Mouse (Mus musculus) retina, adult 2 months (tissue): Measurements from ENCODE around the gene Aplf.

ENCODE experiments used
- DNase-seq: peaks from one replicate; pipeline ENCODE4 v3.0.0-alpha.2; 2012; ENCODE audit warnings: low read depth, low spot score

Aplf gene

DNA sequence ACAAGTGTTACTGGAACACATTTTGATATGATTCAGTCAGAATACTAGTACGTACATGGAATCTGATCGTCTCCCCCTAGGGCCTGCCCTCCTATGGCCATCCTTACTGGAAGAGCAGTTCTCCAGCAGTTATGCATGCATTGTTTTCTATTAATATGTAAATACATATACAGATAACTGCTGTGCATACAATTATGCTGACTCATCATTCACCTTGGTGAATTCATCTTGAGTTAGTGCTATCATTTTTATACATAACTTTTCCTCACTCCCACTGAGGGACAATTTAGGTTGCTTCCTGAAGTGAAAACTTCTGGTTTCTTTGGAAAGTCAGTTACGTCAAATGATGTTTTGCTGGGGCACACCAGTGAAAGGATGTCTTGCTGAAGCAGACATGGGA, 48.8 kb downstream of the Aplf start:
- DNase-seq, result no peak

DNA sequence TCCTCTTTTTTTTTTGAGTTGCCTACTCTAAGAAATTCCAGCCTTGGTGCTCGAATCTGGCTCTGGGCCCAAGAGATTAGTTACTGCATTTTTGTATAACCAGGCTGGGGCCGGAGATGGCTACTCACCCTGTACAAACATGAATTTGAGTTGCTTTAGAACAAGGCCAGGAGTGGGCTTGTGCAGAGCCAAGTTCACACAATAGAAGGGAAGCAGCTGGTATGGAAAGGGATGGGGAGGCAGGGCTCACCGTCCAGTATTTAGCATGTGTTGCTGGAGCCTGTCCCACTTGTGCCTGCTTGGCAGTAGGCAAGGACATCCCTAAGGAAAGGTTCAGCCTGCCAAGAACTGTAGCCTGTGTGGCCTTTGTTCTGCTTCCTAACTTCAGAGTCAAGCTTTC, 50.7 kb downstream of the Aplf start:
- DNase-seq, result no peak

DNA sequence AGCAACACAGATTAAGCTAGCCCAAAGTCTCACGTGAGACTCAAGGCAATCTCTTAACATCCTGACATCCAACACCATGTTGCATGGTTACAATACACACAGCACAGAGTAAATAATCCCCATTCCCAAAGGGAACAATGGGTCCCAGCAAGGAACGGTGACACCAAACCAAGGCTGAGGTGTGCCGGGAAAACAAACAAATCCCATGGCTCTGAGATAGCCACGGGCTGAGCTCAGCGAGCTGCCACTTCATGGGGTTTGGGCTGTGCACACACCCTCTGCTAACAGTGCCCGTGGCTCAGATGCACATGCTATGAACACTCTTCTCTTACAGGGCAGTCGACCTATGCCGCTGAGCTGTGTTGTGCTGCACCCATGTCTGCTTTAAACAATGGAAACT, 54.0 kb downstream of the Aplf start:
- DNase-seq, result no peak

DNA sequence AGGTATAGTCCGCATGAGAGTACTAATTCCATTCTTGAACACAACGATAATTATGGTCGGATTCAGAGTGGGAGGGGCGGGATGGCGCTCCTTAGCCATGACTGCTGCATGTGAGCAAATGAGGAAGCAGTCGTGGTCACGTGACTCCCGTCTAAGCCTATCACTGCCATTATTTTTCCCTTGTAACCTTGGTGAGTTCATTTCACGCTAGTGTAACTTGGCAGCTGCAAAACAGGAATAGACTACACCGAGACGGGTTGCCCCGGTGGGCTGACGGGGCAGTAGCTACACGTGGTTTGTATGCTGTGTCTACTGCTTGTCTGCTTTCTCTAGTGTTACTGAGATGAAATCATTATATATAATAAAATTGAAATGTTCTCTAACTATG, 56.3 kb downstream of the Aplf start:
- no peak for DNase-seq

DNA sequence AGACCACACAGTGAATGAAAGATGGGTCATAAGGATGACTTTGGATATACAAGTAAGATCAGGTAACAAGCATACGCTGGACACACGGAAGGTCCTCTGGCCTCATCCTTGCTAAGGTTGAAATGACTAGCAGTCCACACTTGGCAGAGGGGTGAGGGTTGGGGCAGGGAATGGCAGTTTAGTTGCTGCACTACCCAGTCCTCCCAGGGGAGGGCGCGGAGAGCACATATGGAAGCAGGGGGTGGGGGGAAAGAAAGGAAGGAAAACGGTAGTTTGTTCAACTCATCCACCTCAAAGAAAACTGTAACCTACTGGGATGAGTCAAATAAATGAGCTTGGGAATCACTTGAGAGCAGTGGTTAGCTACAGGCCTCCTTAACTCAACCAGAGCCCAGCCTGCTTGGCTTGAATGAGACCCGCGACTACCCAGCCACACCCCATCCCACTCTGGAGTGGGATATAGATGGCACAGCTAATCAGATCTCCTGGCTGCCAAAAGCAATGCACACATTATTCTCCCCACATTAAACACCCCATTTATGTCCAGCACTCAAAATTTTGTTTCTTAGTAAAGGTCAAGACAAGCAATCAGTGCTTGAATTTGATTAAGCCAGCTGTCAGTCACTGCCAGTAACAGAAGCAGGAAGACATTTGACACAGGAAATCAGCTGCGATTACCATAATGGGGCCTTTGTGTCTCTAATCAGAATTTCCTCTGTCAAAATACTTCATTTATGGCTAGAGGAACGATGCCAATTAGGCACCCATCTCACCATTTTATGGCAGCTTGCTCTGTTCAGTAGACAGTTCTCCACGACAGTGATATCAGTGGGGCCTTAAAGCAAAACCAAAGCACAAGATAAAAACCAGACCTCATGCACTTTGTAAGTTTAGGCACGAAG, 56.9 kb downstream of the Aplf start:
- DNase-seq, result no peak

DNA sequence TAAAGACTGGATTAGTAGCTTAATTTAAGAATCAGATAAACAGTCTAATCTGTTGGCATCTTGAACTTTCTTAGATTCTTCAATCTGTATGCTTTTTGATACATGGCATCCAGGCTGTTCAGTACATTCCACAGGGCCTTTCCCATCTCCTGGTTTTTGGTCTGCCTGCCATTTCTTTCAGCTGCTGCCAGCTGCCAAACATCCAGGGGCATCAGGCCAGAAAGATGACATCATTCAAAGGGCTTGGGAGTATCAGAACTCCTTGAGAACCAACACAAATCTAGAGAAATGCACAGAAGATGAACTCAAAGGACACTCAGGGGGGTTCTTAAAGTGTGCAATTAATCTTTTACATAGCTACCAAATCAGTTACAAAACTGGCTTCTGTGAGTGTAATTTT, 72.2 kb downstream of the Aplf start:
- no peak for DNase-seq

DNA sequence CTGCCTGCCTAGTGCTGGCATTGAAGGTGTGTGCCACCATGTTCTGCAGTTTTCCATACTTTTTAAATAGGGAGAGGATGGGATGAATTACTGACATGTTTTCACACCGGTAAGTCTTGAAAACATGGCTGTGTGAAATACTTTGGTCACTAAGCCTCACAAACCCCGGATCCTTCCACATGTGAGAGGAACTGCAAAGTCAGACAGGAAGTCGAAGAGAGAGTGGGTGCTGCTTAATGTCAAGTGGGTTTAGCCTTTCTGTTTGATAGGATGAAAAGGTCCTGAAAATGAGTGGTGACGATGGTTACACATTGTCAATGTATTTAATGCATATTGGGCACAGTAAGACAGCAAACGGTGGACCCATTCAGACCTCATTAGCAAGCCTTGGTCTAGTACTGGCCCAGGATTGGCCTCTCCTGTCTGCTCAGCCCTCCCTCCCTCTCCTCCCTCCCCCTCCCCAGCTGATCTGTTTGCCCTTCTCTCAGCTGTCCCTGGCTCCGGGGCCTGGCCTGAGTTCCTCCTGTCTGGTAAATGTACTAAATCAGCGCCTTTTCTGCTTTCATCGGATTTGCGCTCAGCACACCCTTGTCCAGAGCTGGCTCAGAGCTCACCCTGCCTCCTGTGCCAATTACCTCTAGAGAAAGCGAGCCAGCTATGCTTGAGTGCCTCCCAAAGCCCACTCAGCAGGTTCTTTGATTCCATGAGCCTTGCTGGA, 74.7 kb downstream of the Aplf start:
- no peak for DNase-seq

DNA sequence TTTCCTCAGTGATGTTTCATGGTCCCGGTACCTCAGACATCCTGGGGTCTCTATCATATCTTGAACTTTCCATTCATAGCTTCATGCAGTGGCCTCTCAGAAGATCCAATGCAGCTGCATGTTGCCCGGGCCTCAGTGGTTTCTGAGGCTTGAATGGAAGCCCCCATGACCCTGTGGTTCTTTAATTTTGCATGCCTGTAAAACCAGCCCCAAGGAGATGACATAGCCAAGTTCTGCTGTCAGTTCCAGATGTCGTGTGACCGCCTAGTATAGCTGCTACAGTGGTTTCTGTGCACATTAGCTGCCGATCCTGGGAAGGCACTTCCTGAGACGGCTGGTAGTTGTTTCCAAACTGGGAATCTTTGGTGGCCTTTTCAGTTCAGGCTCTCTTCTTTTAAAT, 77.8 kb downstream of the Aplf start:
- no peak for DNase-seq

DNA sequence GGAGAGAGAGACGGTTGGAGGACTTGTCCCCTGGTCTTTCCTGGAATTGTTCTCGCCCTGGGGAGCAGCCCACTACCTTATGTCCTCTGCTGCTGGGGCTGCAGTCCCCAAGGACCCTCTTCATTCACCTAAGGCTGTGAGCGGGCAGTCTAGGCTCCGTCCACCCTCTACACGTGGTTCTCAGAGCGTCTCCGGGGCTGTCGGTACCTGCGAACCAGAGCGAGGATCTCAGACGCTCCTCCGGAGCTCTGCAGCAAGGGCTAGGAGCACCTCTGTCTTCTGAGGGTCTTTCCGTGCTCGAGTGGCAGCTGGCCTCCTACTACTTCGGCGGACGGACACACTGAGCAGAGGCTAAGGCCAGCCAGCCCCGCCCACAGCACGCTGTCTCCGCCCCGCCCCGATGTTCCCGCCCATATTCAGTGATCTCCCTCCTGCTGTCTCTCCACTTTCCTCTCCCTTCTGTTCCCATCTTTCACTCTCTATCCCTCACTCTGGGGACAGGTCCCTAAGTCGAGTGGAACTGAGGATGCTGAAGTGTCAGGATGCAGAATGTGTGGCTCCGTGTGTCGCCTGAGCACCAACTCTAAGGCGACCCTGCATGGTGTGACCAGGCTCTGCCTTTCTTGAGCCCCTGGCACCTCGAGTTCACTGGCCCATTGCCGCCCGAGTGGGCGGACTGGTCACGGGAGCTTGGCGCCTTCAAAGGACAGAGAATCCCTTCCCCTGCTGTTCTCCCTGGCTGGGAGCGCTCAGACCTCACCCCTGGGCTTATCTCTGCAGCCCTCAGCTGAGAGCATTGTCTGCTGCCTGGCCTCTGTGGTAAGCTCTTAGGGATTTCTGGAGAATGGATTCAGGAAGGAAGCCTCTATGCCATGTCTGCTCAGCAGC, 81.4 kb downstream of the Aplf start, which contains the start of gene Prokr1:
Gene Prokr1, minus strand, starts transcription at position 350 of the 888 bp plus-strand sequence.
- DNase-seq, result no peak

DNA sequence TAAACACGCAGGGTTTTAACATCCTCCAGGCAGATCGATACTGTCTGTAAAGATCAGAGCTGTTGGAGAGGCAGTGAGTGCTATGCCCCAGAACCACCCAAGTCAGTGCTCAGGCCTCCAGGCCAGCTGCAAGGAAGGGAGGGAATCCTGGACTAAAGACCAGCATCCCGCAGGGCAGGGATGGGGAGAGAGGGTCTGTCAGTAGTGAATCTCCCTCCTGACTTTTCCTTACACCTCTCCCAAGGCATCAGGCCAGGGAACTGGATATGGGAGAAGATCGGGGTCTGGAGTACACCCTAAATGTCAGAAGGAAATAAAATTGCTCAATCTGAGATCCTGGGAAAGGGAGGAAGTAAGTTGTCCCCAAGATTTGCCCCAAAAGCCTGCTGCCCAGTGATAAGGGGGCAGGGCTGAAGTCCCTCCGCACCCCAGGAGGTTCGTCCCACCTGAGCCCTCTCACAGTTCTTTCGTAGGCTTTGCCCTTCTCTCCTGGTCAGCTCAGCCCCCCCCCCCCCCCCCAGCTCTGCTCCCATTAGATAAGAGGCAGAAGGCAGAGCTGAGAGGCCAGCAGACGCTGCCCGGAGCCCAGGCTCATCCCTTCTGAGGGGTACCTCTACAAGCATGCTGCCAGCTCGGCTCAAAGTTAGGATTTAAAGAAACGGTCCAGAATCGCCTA, 82.1 kb downstream of the Aplf start:
- DNase-seq, result no peak

DNA sequence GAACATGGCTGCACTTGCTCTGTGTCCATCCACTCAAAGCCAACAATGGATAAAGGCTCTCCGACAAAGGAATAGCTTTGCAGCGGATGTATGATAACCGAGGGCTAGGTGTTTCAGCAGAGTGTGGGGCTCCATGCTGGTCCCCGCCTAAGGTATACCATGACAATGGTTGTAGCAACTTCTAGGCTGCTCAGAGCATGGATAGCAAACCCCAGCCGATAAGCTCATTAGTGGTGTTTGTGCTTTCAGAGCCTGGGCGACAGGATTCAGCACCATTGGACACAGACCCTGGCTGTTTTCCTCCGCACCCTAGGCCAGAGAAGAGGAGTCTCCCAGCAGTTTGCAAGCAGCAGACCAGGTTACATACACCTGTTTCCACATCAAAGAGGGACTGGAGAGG, 88.0 kb downstream of the Aplf start:
- DNase-seq, result no peak

DNA sequence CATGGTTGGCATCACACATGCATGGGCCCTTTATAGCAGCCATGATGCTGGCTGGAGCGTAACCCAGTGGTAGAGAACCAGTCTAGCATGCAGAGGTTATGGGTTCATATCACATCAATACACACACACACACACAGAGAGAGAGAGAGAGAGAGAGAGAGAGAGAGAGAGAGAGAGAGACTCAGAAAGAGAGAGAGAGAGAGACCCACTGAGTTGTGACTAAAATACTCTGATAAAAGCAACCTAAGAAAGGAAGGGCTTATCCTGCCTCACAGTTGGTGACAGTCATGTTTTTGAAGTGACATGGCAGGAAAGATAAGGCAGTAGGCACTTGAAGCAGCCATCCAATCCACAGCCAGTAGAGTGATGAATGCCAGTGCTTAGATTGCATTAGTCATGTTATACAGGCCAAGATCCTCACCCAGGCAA, 88.8 kb downstream of the Aplf start:
- DNase-seq, result no peak

DNA sequence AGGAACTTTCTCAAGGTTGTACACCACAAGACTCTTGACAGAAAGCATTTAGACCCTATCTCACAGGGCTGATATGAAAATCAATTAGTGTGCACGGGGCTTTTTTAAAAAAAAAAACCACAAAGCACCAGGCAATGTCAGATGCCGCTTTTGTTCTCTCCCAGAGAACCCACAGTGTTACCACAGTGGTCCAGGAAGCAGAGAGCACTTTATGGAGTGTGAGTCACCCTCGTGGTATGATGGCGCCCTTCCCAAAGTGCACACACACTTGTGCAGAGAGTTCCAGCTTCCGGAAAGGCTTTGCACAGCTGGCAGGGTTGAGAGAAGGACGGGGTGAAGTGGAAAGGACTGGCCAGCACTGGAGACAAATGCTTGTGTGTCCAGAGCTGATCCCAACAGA, 89.5 kb downstream of the Aplf start:
- no peak for DNase-seq

DNA sequence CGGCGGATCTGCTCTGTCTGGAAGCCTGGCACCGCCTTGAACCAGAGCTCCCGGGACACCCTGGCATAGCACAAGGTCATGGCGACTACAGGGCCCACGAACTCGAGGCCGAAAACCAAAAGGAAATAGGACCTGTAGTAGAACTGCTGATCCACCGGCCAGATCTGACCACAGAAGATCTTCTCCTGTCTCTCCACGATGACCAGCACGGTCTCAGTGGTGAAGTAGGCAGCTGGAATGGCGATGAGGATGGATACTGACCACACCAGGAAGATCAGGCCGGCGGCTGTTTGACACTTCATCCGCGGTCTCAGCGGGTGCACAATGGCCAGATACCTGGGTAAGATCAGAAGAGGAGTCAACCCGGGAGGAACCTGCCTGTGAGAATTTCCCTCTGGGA, 90.4 kb downstream of the Aplf start:
- no peak for DNase-seq

DNA sequence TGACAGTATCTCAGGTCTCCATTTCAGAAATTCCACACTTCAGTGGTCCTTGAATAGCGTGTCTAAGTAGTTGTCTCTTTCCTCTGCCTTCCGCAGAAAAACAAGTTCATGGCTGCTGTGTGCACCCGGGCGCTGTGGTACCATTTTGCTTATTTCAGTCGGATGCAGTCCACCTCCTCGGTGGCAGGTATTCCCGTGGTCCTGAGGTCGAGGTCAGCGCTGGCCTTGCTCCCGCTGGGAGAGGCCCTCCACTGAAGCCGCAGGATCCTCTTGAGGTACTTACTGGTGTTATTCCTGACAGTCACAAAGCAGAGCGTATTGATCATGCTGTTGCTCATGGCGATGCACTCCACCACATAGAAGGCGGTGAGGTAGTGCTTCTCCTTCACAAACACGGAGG, 90.9 kb downstream of the Aplf start:
- DNase-seq, result no peak
